Mouse (Mus musculus) megakaryocyte, embryonic 14.5 days (primary cell): Measurements from ENCODE around the gene Mybpc3. TPM values are rescaled to one million over a fixed set of nuclear protein-coding genes. Genes with fewer than 3 reads are reported as not detected.

ENCODE experiments used
- H3K27me3 ChIP-seq: replicated peaks from 2 replicates; pipeline ENCODE3; 2012; ENCODE audit warnings: inconsistent platforms
- H3K36me3 ChIP-seq: replicated peaks from 2 replicates; pipeline ENCODE3; 2012; ENCODE audit warnings: low read length, inconsistent platforms, mixed read lengths
- H3K4me1 ChIP-seq: 2 replicates; pipeline ENCODE4 v1.6.1; 2012; ENCODE audit warnings: inconsistent platforms
- H3K4me3 ChIP-seq: replicated peaks from 2 replicates; pipeline ENCODE3; 2012; ENCODE audit warnings: moderate library complexity, mild to moderate bottlenecking, inconsistent platforms
- H3K9me3 ChIP-seq: 2 replicates; pipeline ENCODE4 v1.6.1; 2012; ENCODE audit warnings: inconsistent platforms
- FLI1 ChIP-seq: IDR thresholded peaks from 2 replicates; pipeline ENCODE4 v1.6.1; 2012; ENCODE audit warnings: low read length, inconsistent platforms, mixed read lengths
- GATA1 ChIP-seq: IDR thresholded peaks from 3 replicates; pipeline ENCODE4 v1.6.1; 2012; ENCODE audit warnings: mixed read lengths, low read length, inconsistent platforms, borderline replicate concordance
- polyA plus RNA-seq: library from polyadenylated mRNA; stranded (reverse); fragments of >175 nt; gene quantifications from 2 replicates; pipeline ENCODE4 v1.2.3, GENCODE M21; 2012; ENCODE audit warnings: low replicate concordance; ENCODE audit not compliant: insufficient read depth

Gene Mybpc3
- polyA plus RNA-seq, 1 experiment: 0.20 TPM

DNA sequence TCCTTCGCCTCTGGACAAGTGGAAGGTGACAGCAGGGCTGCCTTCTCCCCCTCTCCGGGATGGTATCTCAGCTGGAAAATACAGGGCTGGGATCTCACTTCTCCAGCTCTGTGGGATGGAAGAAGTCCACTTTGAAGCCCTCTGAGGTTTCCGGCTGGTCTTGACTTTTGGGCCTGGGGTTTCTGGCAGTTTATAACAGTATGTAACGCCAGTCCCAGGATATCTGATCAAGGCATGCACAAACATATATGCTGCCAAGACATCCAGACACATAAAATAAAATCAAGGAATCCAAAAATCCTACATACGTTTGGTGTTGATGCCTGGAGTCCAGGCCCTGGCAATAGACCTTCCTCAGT, 38.9 kb upstream of the Mybpc3 start:
- H3K9me3 ChIP-seq: no peaks in the 10 kb centered on the region
- H3K36me3 ChIP-seq: no peaks in the 10 kb centered on the region
- peaks cover 75% of the 10 kb centered on the region for H3K4me1 ChIP-seq
- peak overlapping the region; percentile 91 for H3K4me3 ChIP-seq
- no peak for TF ChIP-seq GATA1
- no peak for TF ChIP-seq FLI1
- no peaks in the 10 kb centered on the region for H3K27me3 ChIP-seq

DNA sequence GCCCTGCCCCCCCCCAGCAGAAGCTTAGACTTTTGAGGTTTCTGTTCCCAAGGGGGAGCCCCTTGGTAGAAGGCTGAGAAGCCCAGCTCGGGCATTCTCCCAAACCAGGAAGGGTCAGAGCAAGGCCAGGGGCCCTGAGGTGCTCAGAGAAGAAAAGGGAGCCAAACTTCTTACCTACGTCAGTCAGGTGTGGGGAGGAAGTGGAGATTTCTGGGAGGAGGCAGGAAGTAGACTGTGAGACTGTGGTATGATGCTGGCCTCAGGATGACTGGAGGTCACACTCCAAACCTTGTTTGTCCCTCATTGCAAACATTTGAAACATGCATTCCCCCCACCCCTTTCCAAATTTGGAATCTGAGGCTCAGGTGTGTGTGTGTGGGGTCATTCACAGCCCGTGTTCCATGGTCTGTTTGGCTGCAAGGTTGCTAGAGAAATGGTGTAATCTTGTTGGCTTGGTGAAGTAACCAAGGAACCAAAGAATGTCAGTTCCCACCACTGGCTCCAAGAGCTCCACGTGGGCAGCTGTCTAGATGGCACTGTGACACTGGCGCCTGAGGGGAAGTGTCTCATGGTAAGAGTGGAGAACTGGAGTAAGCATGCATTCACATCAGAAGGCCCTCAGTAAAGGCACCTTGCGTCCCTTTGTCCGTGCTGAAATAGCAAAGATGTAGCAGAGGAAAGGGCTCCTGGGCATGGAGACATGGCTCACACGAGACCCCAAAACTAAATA, 37.0 kb upstream of the Mybpc3 start:
- H3K27me3 ChIP-seq: no peaks in the 10 kb centered on the region
- H3K4me3 ChIP-seq: peak overlapping the region; percentile 59
- H3K9me3 ChIP-seq: no peaks in the 10 kb centered on the region
- no peak for TF ChIP-seq FLI1
- TF ChIP-seq GATA1: no peak
- peaks cover 81% of the 10 kb centered on the region for H3K4me1 ChIP-seq
- no peaks in the 10 kb centered on the region for H3K36me3 ChIP-seq

- H3K36me3 ChIP-seq: no peaks in the 10 kb centered on the region
- peak within 1 kb of the TSS; percentile 87 for H3K4me3 ChIP-seq
- H3K9me3 ChIP-seq: no peaks in the 10 kb centered on the region
- TF ChIP-seq FLI1: no peak
- TF ChIP-seq GATA1: no peak
- H3K4me1 ChIP-seq: peaks cover 89% of the 10 kb centered on the region
- H3K27me3 ChIP-seq: no peaks in the 10 kb centered on the region
Measured at GRCm38 (mm10) chr2:91081775-91082695, 35.9 kb upstream of the Mybpc3 start, which contains the start of gene Spi1. Spi1 (plus strand) TSS chr2:91082390.

- Histone ChIP-seq H3K4me1 (peaks cover 95% of the 10 kb centered on the region), H3K4me3 (peak overlapping the region; percentile 87), H3K9me3 (no peaks in the 10 kb centered on the region), H3K36me3 (no peaks in the 10 kb centered on the region), H3K27me3 (no peaks in the 10 kb centered on the region)
- peak; percentile 88 for TF ChIP-seq FLI1
- TF ChIP-seq GATA1: no peak
Measured at GRCm38 (mm10) chr2:91082844-91083243, 35.1 kb upstream of the Mybpc3 start.

- Histone ChIP-seq H3K9me3 (no peaks in the 10 kb centered on the region), H3K27me3 (no peaks in the 10 kb centered on the region), H3K4me1 (peaks cover 95% of the 10 kb centered on the region), H3K36me3 (no peaks in the 10 kb centered on the region), H3K4me3 (peak overlapping the region; percentile 87)
- TF ChIP-seq GATA1: no peak
- TF ChIP-seq FLI1: no peak
Measured at GRCm38 (mm10) chr2:91083366-91083940, 34.5 kb upstream of the Mybpc3 start.

DNA sequence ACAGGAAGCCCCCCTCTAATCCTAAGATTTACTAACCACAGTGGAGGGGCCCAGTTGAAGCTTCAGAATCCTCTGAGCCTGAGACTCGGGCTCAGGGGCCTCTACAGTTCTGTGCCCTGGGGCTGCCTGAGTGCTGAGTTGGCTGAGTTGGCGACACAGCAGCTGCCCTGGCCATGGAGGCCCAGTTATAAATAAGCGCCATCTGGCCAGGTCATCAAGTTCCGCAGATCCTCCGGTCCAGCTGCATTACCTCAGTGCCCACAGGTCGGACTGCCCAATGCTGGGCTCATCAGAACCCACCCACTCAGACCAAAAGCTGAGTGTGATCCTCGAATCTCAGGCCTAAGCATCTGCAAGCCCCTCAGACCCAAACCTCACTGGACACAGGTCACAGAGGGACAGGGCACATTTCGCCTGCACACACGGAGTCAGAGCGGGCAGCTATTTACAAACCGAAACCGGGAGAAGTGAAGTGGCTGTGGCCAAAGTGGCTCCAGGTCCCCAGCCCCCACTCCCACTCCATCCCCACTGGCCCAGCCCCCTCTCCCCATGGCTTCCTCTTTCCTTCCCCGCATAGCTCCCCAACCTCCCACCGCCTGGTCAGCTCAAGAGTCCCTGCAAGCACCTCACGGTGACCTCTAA, 33.6 kb upstream of the Mybpc3 start:
- no peaks in the 10 kb centered on the region for H3K27me3 ChIP-seq
- peaks cover 3% of the 10 kb centered on the region for H3K36me3 ChIP-seq
- peaks cover 95% of the 10 kb centered on the region for H3K4me1 ChIP-seq
- no peaks in the 10 kb centered on the region for H3K9me3 ChIP-seq
- TF ChIP-seq GATA1 (no peak), FLI1 (no peak)
- H3K4me3 ChIP-seq: peak overlapping the region; percentile 82

DNA sequence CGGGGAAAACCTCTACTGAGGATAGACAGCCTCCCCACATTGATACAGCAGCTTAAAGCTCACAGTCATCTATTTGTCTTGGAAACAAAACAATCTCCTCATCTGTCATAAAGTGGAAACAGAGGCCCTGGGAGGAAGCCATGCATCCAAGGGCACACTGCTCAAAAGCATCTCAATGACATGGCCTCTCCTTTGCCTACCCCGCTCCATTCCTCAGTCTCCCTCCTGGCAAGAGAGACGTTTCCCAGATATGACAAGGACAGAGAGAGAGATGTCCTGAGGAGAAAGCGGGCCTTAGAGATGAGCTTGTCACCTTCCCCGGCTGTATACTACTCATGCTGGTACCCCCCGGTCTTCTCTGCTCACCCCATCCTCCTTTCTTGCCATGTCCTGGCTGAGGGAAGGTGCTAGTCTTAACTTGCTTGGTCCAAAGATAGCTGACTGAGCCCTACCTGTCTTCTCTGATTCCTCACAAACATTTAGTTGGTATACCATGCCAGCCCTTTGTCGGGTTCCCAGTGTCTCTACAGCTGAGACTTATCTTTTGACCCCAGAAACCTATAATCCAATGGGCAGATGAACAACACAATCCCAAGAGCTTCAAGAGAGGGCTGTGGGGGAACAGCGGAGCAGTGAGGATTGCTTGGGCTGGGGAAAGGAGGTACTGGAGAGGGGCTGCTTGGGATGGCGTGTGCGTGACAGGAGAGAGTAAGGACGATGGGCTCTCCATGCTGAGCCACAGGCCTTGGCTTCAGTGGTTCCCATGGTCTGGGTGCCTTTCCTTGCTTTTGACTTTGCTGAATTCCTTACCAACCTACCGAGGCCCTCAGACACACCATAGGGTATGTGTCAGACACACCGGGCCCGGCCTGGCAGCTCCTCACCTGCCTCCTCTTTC, 32.2 kb upstream of the Mybpc3 start:
- Histone ChIP-seq H3K4me3 (peak overlapping the region; percentile 51), H3K4me1 (peaks cover 98% of the 10 kb centered on the region), H3K36me3 (peaks cover 6% of the 10 kb centered on the region), H3K9me3 (no peaks in the 10 kb centered on the region), H3K27me3 (no peaks in the 10 kb centered on the region)
- TF ChIP-seq FLI1: no peak
- no peak for TF ChIP-seq GATA1

GRCm38 (mm10) chr2:91086392-91087237, 31.3 kb upstream of the Mybpc3 start:
- no peaks in the 10 kb centered on the region for H3K27me3 ChIP-seq
- peaks cover 6% of the 10 kb centered on the region for H3K36me3 ChIP-seq
- no peaks in the 10 kb centered on the region for H3K9me3 ChIP-seq
- no peak overlapping the region for H3K4me3 ChIP-seq
- TF ChIP-seq GATA1 (no peak), FLI1 (no peak)
- H3K4me1 ChIP-seq: peaks cover 98% of the 10 kb centered on the region
